Mouse (Mus musculus): ENCODE data around the gene Kcnn3. TPM values are rescaled to one million over a fixed set of nuclear protein-coding genes. Genes with fewer than 3 reads are reported as not detected.

Gene Kcnn3
- polyA plus RNA-seq, 1 experiment from 2014 or later, result 5.0 TPM

DNA sequence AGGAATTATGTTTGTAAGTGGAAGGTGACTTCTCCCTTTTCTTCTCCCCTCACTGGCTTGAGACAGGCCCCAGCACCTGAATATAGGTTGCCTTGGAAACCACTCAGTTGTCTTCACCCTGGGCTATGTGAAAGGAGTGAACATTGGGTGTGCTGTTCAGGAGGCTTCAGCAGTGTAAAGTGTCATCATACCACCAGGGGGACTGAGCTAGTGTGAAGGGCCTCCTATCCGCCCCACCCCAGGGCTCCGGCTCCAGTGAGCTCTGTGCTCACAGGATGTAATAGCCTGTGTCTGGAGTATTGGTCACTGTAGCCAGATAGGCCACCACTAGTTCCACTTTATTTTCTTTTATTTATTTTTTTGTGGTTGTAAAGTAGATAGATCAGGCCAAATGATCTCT, 54.3 kb downstream of the Kcnn3 start:
- 77% methylated on average over 2 of the region's 2 CpGs for WGBS
- H3K36me3 ChIP-seq, result no peaks in the 10 kb centered on the region
- no peak overlapping the region for H3K9ac ChIP-seq (replicated peaks)
- no peak overlapping the region for H3K4me3 ChIP-seq (replicated peaks)
- H3K27me3 ChIP-seq, result no peaks in the 10 kb centered on the region
- H3K4me1 ChIP-seq (replicated peaks), result peaks cover 22% of the 10 kb centered on the region
- no peak overlapping the region for H3K4me2 ChIP-seq (replicated peaks)
- H3K9me3 ChIP-seq, result no peaks in the 10 kb centered on the region
- H3K27ac ChIP-seq, result no peak overlapping the region
- no peak; the same call in 1 of the 2 replicates for ATAC-seq

DNA sequence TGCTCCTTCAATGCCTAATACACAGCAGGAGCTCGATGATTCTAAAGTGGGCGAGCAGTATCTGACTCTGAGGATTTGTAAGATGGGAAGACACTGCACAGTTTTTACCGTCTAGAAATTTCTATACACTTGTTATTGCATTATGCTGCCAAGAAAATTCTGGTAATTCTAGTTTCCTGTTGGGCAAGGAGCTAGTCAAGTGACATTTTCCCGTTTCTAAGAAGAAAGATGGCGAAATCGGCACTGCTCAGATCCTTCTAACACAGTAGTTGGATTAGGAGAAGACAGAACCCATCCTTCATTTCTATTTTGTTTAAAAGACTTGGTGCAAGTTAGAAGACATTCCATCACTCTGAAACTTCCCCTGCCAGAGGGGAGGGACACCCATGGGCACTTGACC, 56.4 kb downstream of the Kcnn3 start:
- ATAC-seq, result no peak
- Histone ChIP-seq H3K9me3 (no peaks in the 10 kb centered on the region), H3K4me3 (replicated peaks) (no peak overlapping the region), H3K27ac (no peak overlapping the region), H3K4me2 (replicated peaks) (no peak overlapping the region), H3K4me1 (replicated peaks) (peaks cover 13% of the 10 kb centered on the region), H3K36me3 (no peaks in the 10 kb centered on the region), H3K9ac (replicated peaks) (no peak overlapping the region), H3K27me3 (no peaks in the 10 kb centered on the region)
- 94% methylated on average over 6 of the region's 6 CpGs for WGBS

DNA sequence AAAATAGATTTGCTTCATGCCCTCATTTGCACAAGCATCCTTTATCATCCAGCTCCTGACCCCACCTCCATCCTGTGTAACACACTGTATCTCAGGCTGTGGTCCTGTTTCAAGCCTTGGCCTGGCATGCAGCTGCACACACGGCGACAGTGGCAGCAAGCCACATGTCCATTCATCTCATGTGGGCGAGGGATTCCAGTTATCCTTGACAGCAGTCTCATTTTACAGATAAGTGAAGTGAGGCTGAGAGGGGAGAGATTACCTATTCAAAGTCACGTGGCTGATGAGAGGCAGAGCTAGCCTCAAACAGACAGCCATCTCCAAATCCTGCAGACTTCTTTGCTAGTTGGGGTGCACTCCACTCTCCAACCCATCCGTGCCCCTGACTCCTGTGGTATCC, 57.2 kb downstream of the Kcnn3 start:
- H3K27me3 ChIP-seq, result no peaks in the 10 kb centered on the region
- H3K27ac ChIP-seq, result no peak overlapping the region
- no peak for ATAC-seq
- 85% methylated on average over 5 of the region's 5 CpGs for WGBS
- H3K9ac ChIP-seq (replicated peaks), result no peak overlapping the region
- H3K4me1 ChIP-seq (replicated peaks), result peaks cover 13% of the 10 kb centered on the region
- H3K9me3 ChIP-seq, result no peaks in the 10 kb centered on the region
- H3K4me3 ChIP-seq (replicated peaks), result no peak overlapping the region
- no peaks in the 10 kb centered on the region for H3K36me3 ChIP-seq
- H3K4me2 ChIP-seq (replicated peaks), result no peak overlapping the region

DNA sequence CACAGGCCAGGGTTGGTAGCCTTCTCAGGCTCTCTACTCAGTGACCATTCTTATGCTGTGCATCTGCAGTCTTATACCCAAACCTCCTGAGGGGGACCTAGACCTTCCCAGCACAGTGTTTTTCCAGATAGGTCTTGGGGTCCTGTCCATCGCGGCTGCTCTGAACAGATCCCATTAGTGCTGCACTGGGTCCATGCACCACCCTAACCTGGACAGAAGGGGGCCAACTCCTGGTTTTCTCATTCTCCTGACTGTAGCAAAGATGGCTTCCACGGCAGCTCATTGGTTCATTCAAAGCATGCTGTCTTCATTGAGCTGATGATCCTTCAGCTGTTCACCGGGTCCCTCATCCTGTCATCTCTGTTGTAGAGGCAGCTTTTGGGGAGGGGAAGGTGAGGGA, 58.1 kb downstream of the Kcnn3 start:
- ATAC-seq, result 0 out of 2 replicates have a peak, but pooled peaks have one; percentile 20
- Histone ChIP-seq H3K4me1 (replicated peaks) (peaks cover 11% of the 10 kb centered on the region), H3K9ac (replicated peaks) (no peak overlapping the region), H3K27ac (no peak overlapping the region), H3K9me3 (no peaks in the 10 kb centered on the region), H3K36me3 (no peaks in the 10 kb centered on the region), H3K4me2 (replicated peaks) (no peak overlapping the region), H3K4me3 (replicated peaks) (no peak overlapping the region), H3K27me3 (no peaks in the 10 kb centered on the region)
- 69% methylated on average over 4 of the region's 4 CpGs for WGBS

DNA sequence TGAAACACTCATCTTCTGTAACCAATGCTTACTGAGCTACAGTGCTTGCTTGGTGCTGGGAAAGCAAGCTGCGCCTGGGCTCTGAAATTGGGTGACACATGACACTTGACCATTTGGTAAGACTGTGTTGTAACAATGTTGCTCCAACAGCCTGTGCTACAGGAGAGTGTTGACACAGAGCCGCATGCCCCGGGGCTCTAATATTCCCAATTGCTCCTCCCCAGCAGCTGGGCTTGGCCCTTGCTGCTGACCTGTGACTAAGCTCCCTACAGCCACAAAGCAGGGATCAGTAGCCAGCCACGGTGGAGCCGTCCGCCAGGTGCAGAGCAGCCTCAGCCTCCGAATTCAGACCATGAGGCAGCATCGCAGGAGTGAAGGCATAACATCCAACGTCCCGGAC, 58.8 kb downstream of the Kcnn3 start:
- Histone ChIP-seq H3K27ac (peak overlapping the region; percentile 30; the same call in 1 of the 2 replicates), H3K9ac (replicated peaks) (no peak overlapping the region), H3K27me3 (no peaks in the 10 kb centered on the region), H3K4me3 (replicated peaks) (no peak overlapping the region), H3K9me3 (no peaks in the 10 kb centered on the region), H3K36me3 (no peaks in the 10 kb centered on the region), H3K4me1 (replicated peaks) (peaks cover 10% of the 10 kb centered on the region), H3K4me2 (replicated peaks) (no peak overlapping the region)
- ATAC-seq, result no peak
- WGBS, result 35% methylated on average over 10 of the region's 10 CpGs

DNA sequence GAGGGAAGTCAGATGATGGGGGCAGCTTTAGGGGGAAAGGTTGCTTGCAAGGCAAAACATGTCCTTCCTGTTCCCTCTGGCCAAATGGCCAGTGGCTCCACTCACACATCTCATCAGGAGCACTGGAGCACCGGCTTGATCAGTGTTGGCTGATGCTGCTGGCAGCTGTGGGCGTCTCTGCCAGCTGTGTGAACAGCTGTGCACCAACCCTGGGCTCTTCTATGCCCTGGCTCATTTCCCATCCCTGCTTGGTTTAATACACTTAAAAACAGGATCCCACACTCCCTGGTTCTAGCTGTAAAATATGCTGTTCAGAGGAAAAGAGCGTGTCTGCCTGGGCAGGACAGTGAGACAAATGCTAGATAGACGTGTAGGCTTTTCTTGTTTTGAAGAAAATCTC, 64.3 kb downstream of the Kcnn3 start:
- H3K4me1 ChIP-seq (replicated peaks), result peaks cover 37% of the 10 kb centered on the region
- 79% methylated on average over 4 of the region's 4 CpGs for WGBS
- no peak overlapping the region for H3K4me3 ChIP-seq (replicated peaks)
- peak overlapping the region; percentile 14; the same call in 1 of the 2 replicates for H3K27ac ChIP-seq
- no peaks in the 10 kb centered on the region for H3K36me3 ChIP-seq
- H3K4me2 ChIP-seq (replicated peaks), result no peak overlapping the region
- H3K9ac ChIP-seq (replicated peaks), result no peak overlapping the region
- no peak for ATAC-seq
- no peaks in the 10 kb centered on the region for H3K9me3 ChIP-seq
- no peaks in the 10 kb centered on the region for H3K27me3 ChIP-seq

DNA sequence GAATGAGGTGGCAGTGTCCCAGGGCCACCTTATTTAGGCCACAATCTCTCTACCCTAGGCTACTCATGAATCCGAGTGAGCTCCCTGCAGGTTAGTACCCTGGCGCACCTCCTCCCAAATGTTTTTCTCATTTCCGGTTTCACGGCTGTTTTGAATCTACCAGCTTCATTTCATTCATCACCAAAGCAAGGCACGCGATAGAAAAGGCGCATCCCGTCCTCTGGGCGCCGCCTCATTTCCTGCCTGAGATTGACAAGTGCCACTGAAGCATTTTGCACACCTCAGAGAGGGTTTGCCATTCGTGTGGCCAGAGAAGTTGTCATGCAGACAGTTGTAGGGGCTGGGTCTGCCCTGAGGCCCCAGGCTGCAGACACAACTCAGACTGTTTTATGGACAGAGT, 68.5 kb downstream of the Kcnn3 start:
- no peaks in the 10 kb centered on the region for H3K27me3 ChIP-seq
- no peaks in the 10 kb centered on the region for H3K36me3 ChIP-seq
- H3K9ac ChIP-seq (replicated peaks), result no peak overlapping the region
- H3K4me3 ChIP-seq (replicated peaks), result no peak overlapping the region
- H3K4me2 ChIP-seq (replicated peaks), result no peak overlapping the region
- H3K9me3 ChIP-seq, result no peaks in the 10 kb centered on the region
- H3K4me1 ChIP-seq (replicated peaks), result peaks cover 55% of the 10 kb centered on the region
- no peak overlapping the region for H3K27ac ChIP-seq
- 86% methylated on average over 11 of the region's 11 CpGs for WGBS
- ATAC-seq, result no peak

DNA sequence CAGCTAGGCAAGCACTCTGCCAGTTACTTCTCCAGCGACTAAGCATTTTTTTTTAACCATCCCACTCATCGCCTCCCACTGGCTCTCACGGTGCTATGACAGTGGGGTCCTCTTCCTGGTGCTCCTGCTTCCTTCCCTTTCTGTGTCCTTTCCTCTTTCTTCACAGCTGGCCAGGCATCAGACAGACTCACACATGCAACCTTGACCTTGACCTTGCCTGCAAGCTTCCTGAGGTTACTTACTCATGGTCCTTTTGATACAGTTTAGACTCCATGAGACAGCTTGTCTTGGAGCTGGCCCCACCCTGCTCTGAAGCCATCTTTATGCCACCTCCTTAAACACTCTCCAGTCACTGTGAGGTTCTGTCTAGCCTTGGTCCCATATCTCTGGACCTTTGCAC, 69.4 kb downstream of the Kcnn3 start:
- no peaks in the 10 kb centered on the region for H3K36me3 ChIP-seq
- no peak overlapping the region for H3K27ac ChIP-seq
- 84% methylated on average over 3 of the region's 3 CpGs for WGBS
- ATAC-seq, result no peak
- no peak overlapping the region for H3K4me2 ChIP-seq (replicated peaks)
- H3K4me3 ChIP-seq (replicated peaks), result no peak overlapping the region
- H3K27me3 ChIP-seq, result no peaks in the 10 kb centered on the region
- no peak overlapping the region for H3K9ac ChIP-seq (replicated peaks)
- H3K4me1 ChIP-seq (replicated peaks), result peaks cover 51% of the 10 kb centered on the region
- no peaks in the 10 kb centered on the region for H3K9me3 ChIP-seq

DNA sequence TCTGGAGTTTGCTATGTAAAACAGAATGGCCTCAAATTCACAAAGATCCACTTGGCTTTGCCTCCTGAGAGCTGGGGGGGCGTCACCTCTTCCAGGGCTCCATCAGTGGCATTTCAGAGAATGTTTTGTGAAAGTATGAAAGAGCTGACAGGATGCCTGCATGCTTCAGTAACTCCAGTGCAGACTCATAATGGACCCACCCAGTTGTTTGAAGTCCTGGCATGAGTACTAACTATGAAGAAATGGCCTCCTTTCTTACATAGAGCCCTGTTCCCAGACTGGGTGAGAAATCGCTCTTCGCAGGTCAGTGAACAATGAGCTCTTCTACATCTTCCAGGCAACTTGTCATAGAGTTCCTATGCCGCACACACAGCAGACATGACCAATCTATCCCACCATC, 70.4 kb downstream of the Kcnn3 start:
- Histone ChIP-seq H3K36me3 (no peaks in the 10 kb centered on the region), H3K9me3 (no peaks in the 10 kb centered on the region), H3K27me3 (no peaks in the 10 kb centered on the region), H3K4me1 (replicated peaks) (peaks cover 48% of the 10 kb centered on the region), H3K4me2 (replicated peaks) (no peak overlapping the region), H3K27ac (no peak overlapping the region), H3K9ac (replicated peaks) (no peak overlapping the region), H3K4me3 (replicated peaks) (no peak overlapping the region)
- 84% methylated on average over 4 of the region's 4 CpGs for WGBS
- no peak for ATAC-seq

DNA sequence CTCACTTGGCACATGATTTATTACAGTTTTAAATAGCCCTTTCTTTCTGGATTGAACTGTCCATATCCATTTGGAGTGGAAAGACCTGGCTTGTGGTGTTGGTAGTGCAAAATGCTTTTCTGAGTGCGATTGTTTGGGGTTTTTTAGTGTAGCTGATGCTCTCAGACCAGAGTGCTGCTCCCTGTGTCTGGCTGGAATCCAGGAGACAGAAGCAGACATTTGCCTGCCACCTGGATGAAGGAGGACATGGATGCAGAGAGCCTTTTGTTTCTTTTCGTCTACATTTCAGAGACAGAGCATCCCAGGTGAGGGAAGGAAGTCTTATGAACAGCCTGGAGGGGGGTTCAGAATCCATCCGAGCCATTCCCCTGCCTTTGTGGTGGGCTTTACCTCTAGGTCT, 71.5 kb downstream of the Kcnn3 start:
- no peak overlapping the region for H3K27ac ChIP-seq
- no peaks in the 10 kb centered on the region for H3K9me3 ChIP-seq
- H3K36me3 ChIP-seq, result no peaks in the 10 kb centered on the region
- no peak overlapping the region for H3K4me3 ChIP-seq (replicated peaks)
- no peak for ATAC-seq
- H3K27me3 ChIP-seq, result no peaks in the 10 kb centered on the region
- no peak overlapping the region for H3K4me2 ChIP-seq (replicated peaks)
- 68% methylated on average over 3 of the region's 3 CpGs for WGBS
- no peak overlapping the region for H3K9ac ChIP-seq (replicated peaks)
- peaks cover 37% of the 10 kb centered on the region for H3K4me1 ChIP-seq (replicated peaks)

DNA sequence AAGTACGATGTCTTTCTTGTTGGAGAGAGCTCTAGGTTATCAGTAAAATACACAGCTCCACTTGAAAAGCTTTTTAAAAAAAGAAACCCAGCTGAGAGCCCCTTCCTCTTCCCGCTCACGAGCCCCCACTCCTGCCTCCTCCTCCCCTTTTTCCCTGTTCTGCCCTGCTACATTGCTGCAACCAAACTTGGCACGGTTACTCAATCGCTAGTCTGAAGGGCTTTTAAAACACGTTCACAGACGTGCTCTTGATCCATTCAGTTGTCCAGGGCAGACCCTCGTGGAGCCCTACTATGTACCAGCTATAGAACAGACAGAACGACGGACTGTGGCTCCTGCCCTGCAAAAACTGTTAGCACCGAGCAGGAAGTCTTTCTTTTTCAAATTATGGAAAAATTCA, 72.8 kb downstream of the Kcnn3 start:
- ATAC-seq, result no peak
- no peak overlapping the region for H3K4me3 ChIP-seq (replicated peaks)
- H3K27me3 ChIP-seq, result no peaks in the 10 kb centered on the region
- no peak overlapping the region for H3K9ac ChIP-seq (replicated peaks)
- WGBS, result 54% methylated on average over 11 of the region's 11 CpGs
- no peaks in the 10 kb centered on the region for H3K9me3 ChIP-seq
- peaks cover 32% of the 10 kb centered on the region for H3K4me1 ChIP-seq (replicated peaks)
- no peaks in the 10 kb centered on the region for H3K36me3 ChIP-seq
- no peak overlapping the region for H3K27ac ChIP-seq
- H3K4me2 ChIP-seq (replicated peaks), result no peak overlapping the region

DNA sequence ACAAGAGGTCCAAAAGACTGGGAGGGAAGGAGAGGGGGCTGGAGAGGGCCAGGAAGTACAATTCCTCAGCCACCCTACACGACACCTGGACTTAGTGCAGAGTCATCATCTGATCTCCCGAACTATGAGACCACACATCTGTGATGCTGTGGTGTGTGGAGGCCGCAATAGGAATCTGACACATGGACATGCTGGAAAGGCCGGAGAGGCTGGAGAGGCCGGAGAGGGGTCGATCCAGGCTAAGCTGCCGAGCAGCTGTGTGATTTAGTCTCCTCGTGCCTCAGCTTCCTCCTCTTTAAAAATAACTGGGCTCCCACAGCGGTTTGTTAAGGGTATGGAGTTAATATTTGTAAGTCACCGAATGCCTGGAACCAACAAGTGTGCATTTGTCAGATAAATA, 73.6 kb downstream of the Kcnn3 start:
- 68% methylated on average over 10 of the region's 10 CpGs for whole genome bisulfite sequencing
- no peaks in the 10 kb centered on the region for H3K9me3 ChIP-seq
- H3K27ac ChIP-seq, result no peak overlapping the region
- no peaks in the 10 kb centered on the region for H3K27me3 ChIP-seq
- H3K4me3 ChIP-seq (replicated peaks), result no peak overlapping the region
- no peak overlapping the region for H3K9ac ChIP-seq (replicated peaks)
- H3K4me2 ChIP-seq (replicated peaks), result no peak overlapping the region
- no peaks in the 10 kb centered on the region for H3K36me3 ChIP-seq
- no peak for ATAC-seq
- H3K4me1 ChIP-seq (replicated peaks), result peaks cover 32% of the 10 kb centered on the region

DNA sequence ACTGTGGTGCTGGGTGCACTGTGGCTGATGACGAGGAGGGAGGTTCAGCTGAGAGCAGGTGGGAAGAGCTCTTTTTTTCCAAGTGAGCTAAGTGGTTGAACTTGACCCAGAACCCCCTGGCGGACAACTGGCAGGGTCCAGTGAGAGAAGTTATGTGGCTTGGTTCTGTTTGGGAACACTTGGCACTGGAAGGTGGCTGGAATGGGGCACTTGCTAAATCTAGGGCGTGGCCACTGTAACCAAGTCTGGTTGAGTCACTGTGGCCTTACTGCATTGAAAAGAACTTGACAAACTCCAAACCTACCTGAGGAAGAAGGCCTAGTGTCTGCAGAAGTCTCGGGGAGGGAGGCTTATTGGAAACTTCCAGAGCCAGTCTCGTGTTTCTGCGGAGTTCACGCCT, 78.4 kb downstream of the Kcnn3 start:
- ATAC-seq, result no peak
- WGBS, result 90% methylated on average over 7 of the region's 7 CpGs
- H3K4me3 ChIP-seq (replicated peaks), result no peak overlapping the region

More for the DNA sequence above, 78.4 kb downstream of the Kcnn3 start:
- peaks cover 14% of the 10 kb centered on the region for H3K4me1 ChIP-seq (replicated peaks)
- H3K9me3 ChIP-seq, result peaks cover 8% of the 10 kb centered on the region; the same call in 1 of the 2 replicates
- H3K36me3 ChIP-seq, result peaks cover 2% of the 10 kb centered on the region; the same call in 1 of the 2 replicates
- no peak overlapping the region for H3K27ac ChIP-seq
- no peak overlapping the region for H3K9ac ChIP-seq (replicated peaks)
- H3K27me3 ChIP-seq, result no peaks in the 10 kb centered on the region
- no peak overlapping the region for H3K4me2 ChIP-seq (replicated peaks)
